Mouse (Mus musculus) MEL (cell line): ENCODE measurements at regions not wholly inside any gene's neighbourhood (a gene's known extent, or its start where the extent isn't known, plus 50 kb on each side); places are given as distances from the start of the nearest gene placed in this dataset.

Experiments used
- DNase-seq: peaks from one replicate; pipeline ENCODE4 v3.0.0; 2011; ENCODE audit warnings: low read depth, low spot score
- H3K27ac ChIP-seq: 2 replicates; pipeline ENCODE4 v1.5.1; 2012; ENCODE audit warnings: low read depth, mild to moderate bottlenecking, control low read depth, low read length, moderate library complexity; ENCODE audit not compliant: control insufficient read depth
- H3K27me3 ChIP-seq, 2 experiments: fragments of 150-350 bp in 1 of 2; sonication (generic) in 1 of 2; 2 replicates each; pipeline ENCODE4 v1.6.1; 2012; ENCODE audit warnings: low read length in 2 of 2, mild to moderate bottlenecking in 2 of 2, improper control_type of control experiment in 1 of 2, moderate library complexity in 1 of 2; ENCODE audit not compliant: insufficient read depth in 2 of 2, control insufficient read depth in 1 of 2
- H3K36me3 ChIP-seq, 2 experiments: 2 replicates each; pipeline ENCODE4 v1.6.1; 2012 to 2014; ENCODE audit warnings: low read length in 2 of 2, improper control_type of control experiment in 1 of 2, inconsistent platforms in 1 of 2, mild to moderate bottlenecking in 1 of 2; ENCODE audit not compliant: insufficient read depth in 2 of 2, control insufficient read depth in 1 of 2
- H3K4me1 ChIP-seq, 2 experiments: fragments of 150-350 bp in 1 of 2; sonication (generic) in 1 of 2; 2 replicates each; pipeline ENCODE4 v1.6.1; 2012; ENCODE audit warnings: low read length in 2 of 2, improper control_type of control experiment in 1 of 2, mild to moderate bottlenecking in 1 of 2; ENCODE audit not compliant: insufficient read depth in 2 of 2, control insufficient read depth in 1 of 2
- H3K4me3 ChIP-seq, 2 experiments: fragments of 150-350 bp in 1 of 2; sonication (generic) in 1 of 2; 2 replicates each; pipeline ENCODE4 v1.5.1; 2012; ENCODE audit warnings: low read depth in 2 of 2, low read length in 2 of 2, mild to moderate bottlenecking in 2 of 2, moderate library complexity in 2 of 2, control low read depth in 1 of 2, improper control_type of control experiment in 1 of 2; ENCODE audit not compliant: control insufficient read depth in 1 of 2, insufficient read depth in 1 of 2
- H3K79me2 ChIP-seq: 2 replicates; pipeline ENCODE4 v1.6.1; 2012; ENCODE audit warnings: mild to moderate bottlenecking, low read length, moderate library complexity; ENCODE audit not compliant: control insufficient read depth, poor library complexity, insufficient read depth
- H3K9ac ChIP-seq: 2 replicates; pipeline ENCODE4 v1.6.1; 2012; ENCODE audit warnings: low read depth, mild to moderate bottlenecking, control low read depth, low read length, moderate library complexity; ENCODE audit not compliant: control insufficient read depth, poor library complexity, severe bottlenecking
- H3K9me3 ChIP-seq: fragments of 150-350 bp; sonication (generic); replicated peaks from 2 replicates; pipeline ENCODE4 v1.6.1; 2012; ENCODE audit warnings: mild to moderate bottlenecking, low read length, improper control_type of control experiment, moderate library complexity; ENCODE audit not compliant: insufficient read depth
- BHLHE40 ChIP-seq: IDR thresholded peaks from 2 replicates; pipeline ENCODE4 v1.6.1; 2012; ENCODE audit warnings: low read depth, mild to moderate bottlenecking, inconsistent platforms, low read length, improper control_type of control experiment, borderline replicate concordance
- CTCF ChIP-seq, 3 experiments: IDR thresholded peaks in 2 of 3; conservative IDR thresholded peaks in 1 of 3; 2 replicates each; pipeline ENCODE4 v1.5.1; 2011 to 2012; ENCODE audit warnings: low read length in 3 of 3, low read depth in 2 of 3, mild to moderate bottlenecking in 2 of 3, improper control_type of control experiment in 1 of 3, inconsistent platforms in 1 of 3, mixed read lengths in 1 of 3, moderate library complexity in 1 of 3; ENCODE audit not compliant: control insufficient read depth in 1 of 3, insufficient read depth in 1 of 3, poor library complexity in 1 of 3, severe bottlenecking in 1 of 3
- E2F4 ChIP-seq: IDR thresholded peaks from 2 replicates; pipeline ENCODE4 v1.6.1; 2011; ENCODE audit warnings: low read depth, low read length, improper control_type of control experiment, borderline replicate concordance
- ELF1 ChIP-seq: IDR thresholded peaks from 2 replicates; pipeline ENCODE4 v1.6.1; 2014; ENCODE audit warnings: low read depth, mild to moderate bottlenecking, inconsistent platforms, low read length, improper control_type of control experiment, moderate library complexity
- EP300 ChIP-seq, 2 experiments: IDR thresholded peaks; 2 replicates each; pipeline ENCODE4 v1.6.1; 2011; ENCODE audit warnings: improper control_type of control experiment in 2 of 2, low read length in 2 of 2, low read depth in 1 of 2, mild to moderate bottlenecking in 1 of 2
- ETS1 ChIP-seq: IDR thresholded peaks from 2 replicates; pipeline ENCODE4 v1.6.1; 2012; ENCODE audit warnings: low read depth, mild to moderate bottlenecking, inconsistent platforms, low read length, improper control_type of control experiment, moderate library complexity
- GABPA ChIP-seq: IDR thresholded peaks from 2 replicates; pipeline ENCODE4 v1.6.1; 2012; ENCODE audit warnings: low read depth, mild to moderate bottlenecking, inconsistent platforms, low read length, improper control_type of control experiment, moderate library complexity
- GATA1 ChIP-seq: IDR thresholded peaks from 2 replicates; pipeline ENCODE4 v1.6.1; 2011; ENCODE audit warnings: low read depth, low read length, improper control_type of control experiment
- MYB ChIP-seq: IDR thresholded peaks from 2 replicates; pipeline ENCODE4 v1.6.1; 2011; ENCODE audit warnings: mild to moderate bottlenecking, low read depth, low read length, improper control_type of control experiment
- NELFE ChIP-seq: IDR thresholded peaks from 2 replicates; pipeline ENCODE4 v1.6.1; 2011; ENCODE audit warnings: low read depth, low read length, improper control_type of control experiment
- NRF1 ChIP-seq: IDR thresholded peaks from 2 replicates; pipeline ENCODE4 v1.6.1; 2014; ENCODE audit warnings: low read depth, mild to moderate bottlenecking, inconsistent platforms, low read length, improper control_type of control experiment, moderate library complexity; ENCODE audit not compliant: poor library complexity, insufficient read depth, severe bottlenecking
- POLR2A ChIP-seq, 2 experiments: IDR thresholded peaks; 2 replicates each; pipeline ENCODE4 v1.6.1; 2011 to 2012; ENCODE audit warnings: low read length in 2 of 2, mild to moderate bottlenecking in 2 of 2, control low read depth in 1 of 2, improper control_type of control experiment in 1 of 2, low read depth in 1 of 2, moderate library complexity in 1 of 2; ENCODE audit not compliant: control insufficient read depth in 1 of 2, insufficient read depth in 1 of 2, poor library complexity in 1 of 2
- RAD21 ChIP-seq: IDR thresholded peaks from 2 replicates; pipeline ENCODE4 v1.6.1; 2011; ENCODE audit warnings: mild to moderate bottlenecking, low read depth, low read length, improper control_type of control experiment
- SIN3A ChIP-seq: IDR thresholded peaks from 2 replicates; pipeline ENCODE4 v1.6.1; 2012; ENCODE audit warnings: low read length, improper control_type of control experiment, inconsistent platforms
- TBP ChIP-seq: IDR thresholded peaks from 2 replicates; pipeline ENCODE4 v1.8.0; 2011; ENCODE audit warnings: low read depth, low read length, improper control_type of control experiment
- TCF12 ChIP-seq: IDR thresholded peaks from 2 replicates; pipeline ENCODE4 v1.6.1; 2014; ENCODE audit warnings: low read depth, mild to moderate bottlenecking, inconsistent platforms, low read length, improper control_type of control experiment, moderate library complexity
- ZKSCAN1 ChIP-seq: IDR thresholded peaks from 2 replicates; pipeline ENCODE4 v1.6.1; 2012; ENCODE audit warnings: low read depth, mild to moderate bottlenecking, inconsistent platforms, low read length, improper control_type of control experiment, moderate library complexity

DNA sequence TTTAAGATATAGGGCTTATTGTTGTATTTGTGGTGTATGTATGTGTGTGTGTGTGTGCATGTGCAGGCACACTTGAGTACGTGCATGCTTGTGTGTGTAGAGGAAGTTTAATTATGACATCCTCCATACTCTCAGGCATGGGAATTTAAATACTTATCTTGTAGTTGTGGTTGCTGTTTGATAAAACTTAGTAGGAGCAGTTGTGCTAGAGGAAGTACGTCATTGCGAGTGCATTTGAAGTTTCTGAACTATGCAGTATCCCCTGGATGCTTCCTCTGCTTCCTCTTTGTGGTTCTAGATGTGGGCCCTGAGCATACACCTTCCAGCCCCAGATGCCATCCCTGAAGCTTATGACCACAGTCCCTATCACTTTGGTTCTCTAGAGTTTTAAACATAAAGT, 1281.5 kb downstream of the Zpld1 start:
- no peaks in the 10 kb centered on the region for H3K4me1 ChIP-seq
- no peaks in the 10 kb centered on the region for H3K27me3 ChIP-seq
- TF ChIP-seq EP300 (IDR thresholded peaks at IDR 0.05; ENCODE audit: low read depth in 1 of 2, low read length in 2 of 2) (peak in 1 of 2 experiments; percentile 59; a peak in 2 of 4 replicates), NELFE (no peak), POLR2A (IDR thresholded peaks at IDR 0.05; ENCODE audit: control insufficient read depth in 1 of 2, insufficient read depth in 1 of 2, low read depth in 1 of 2, low read length in 2 of 2, poor library complexity in 1 of 2) (no peak), ETS1 (peak; percentile 74; the same call in 1 of the 2 replicates), TCF12 (peak; percentile 23; the same call in 1 of the 2 replicates), GATA1 (peak; percentile 74), ZKSCAN1 (0 out of 2 replicates have a peak, but pooled peaks have one; percentile 49), SIN3A (0 out of 2 replicates have a peak, but pooled peaks have one; percentile 24)
- peak; percentile 61 for DNase-seq
- H3K4me3 ChIP-seq: no peak overlapping the region
- no peaks in the 10 kb centered on the region for H3K79me2 ChIP-seq
- no peak overlapping the region for H3K9ac ChIP-seq
- no peaks in the 10 kb centered on the region for H3K36me3 ChIP-seq
- no peak overlapping the region for H3K27ac ChIP-seq
- no peaks in the 10 kb centered on the region for H3K9me3 ChIP-seq

DNA sequence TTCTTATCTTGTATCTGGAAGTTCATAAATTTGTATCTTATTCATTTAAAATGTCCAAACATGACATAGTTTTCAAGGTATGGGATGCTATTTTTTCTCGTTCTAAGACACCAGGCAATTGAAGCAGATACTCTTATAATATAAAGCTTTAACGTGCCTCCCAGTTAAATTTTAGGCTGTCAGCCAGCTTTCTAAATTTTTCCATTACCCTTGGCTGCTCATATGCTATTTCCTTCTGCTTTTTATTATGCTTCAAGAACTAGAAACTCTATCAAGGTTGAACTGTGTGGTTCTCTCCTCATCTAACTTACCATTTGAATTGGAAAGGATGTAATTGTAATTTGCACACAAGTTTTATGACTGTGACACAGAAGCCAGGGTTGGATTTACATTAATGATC, 1324.1 kb downstream of the Zpld1 start:
- Histone ChIP-seq H3K79me2 (no peaks in the 10 kb centered on the region), H3K9ac (no peak overlapping the region)
- TF ChIP-seq CTCF (IDR thresholded peaks at IDR 0.05 in 2 of 3, conservative IDR thresholded peaks at IDR 0.05 in 1 of 3; ENCODE audit: control insufficient read depth in 1 of 3, insufficient read depth in 1 of 3, low read depth in 2 of 3, low read length in 3 of 3, poor library complexity in 1 of 3, severe bottlenecking in 1 of 3) (no peak), BHLHE40 (no peak), TBP (no peak), GABPA (no peak), MYB (no peak), POLR2A (IDR thresholded peaks at IDR 0.05; ENCODE audit: control insufficient read depth in 1 of 2, insufficient read depth in 1 of 2, low read depth in 1 of 2, low read length in 2 of 2, poor library complexity in 1 of 2) (no peak), RAD21 (no peak), NRF1 (no peak), ELF1 (no peak), GATA1 (no peak), E2F4 (no peak)

More for the DNA sequence above, 1324.1 kb downstream of the Zpld1 start:
- no peak overlapping the region for H3K4me3 ChIP-seq
- H3K27ac ChIP-seq: no peak overlapping the region
- peak; percentile 60 for DNase-seq
- H3K9me3 ChIP-seq: no peaks in the 10 kb centered on the region
- H3K4me1 ChIP-seq: no peaks in the 10 kb centered on the region
- H3K36me3 ChIP-seq: peaks cover 0 to 4% of the 10 kb centered on the region in 2 experiments; a peak in 1 of 4 replicates
- H3K27me3 ChIP-seq: no peaks in the 10 kb centered on the region
